Mouse (Mus musculus) monocyte, adult 59 days (primary cell): Measurements from ENCODE around the gene Zdhhc21. TPM values are rescaled to one million over a fixed set of nuclear protein-coding genes. Genes with fewer than 3 reads are reported as not detected.

ENCODE experiments used
- total RNA-seq, 2 experiments: library from RNA; stranded (reverse); gene quantifications; one replicate each; pipeline ENCODE4 v1.2.4; 2023

Zdhhc21 gene
- 10 to 100 TPM; 22.4 to 29.5 TPM for total RNA-seq

DNA sequence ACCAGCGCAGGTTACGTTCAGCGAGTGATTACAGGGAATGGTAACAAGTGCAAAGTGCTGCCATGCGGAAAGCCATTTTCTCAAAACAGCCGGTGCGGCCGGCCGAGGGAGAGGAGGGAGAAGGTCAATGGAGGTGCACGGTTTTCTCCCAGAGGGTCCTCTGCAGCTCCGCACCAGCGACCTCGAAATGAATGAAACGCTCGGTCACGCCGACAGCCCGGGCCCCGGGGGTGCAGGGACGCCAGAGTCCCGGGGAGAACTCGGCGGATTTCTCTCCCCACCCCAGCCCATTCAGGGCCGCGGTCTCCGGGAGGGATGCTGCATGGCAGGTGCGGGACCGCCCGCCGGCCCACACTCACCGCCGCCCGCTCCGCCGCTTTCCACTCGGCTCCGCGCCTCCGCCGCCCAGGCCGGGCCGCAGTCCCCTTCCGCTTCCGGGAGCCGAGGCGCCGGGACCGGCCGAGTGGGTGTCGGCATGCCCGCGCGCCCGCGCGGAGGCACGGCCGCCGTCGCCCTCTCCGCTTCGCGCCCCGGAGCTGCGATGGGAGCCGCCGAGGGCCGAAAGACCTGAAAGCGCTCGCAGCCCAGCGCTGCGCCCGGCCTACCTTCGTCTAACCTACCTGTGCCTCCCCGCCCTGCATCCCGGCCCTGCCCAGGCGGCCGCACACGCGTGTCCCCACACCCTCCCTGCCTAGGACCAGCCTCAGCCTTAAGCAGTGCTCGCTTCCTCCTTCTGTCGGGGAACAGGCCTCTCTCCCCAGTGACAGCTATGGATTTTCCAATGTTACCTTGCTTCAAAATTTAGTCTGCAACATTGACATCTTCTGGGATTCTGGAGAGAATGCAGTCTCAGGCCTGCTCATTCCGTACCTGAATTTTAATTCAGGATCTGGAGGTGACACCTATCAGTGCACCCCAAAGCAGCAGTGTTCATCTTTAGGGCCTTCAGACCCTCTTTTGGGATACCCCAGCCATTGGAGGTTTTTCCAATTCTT, at the start of gene Zdhhc21:
Zdhhc21 (minus strand) TSS at position 828 of the 995 bp plus-strand sequence.

DNA sequence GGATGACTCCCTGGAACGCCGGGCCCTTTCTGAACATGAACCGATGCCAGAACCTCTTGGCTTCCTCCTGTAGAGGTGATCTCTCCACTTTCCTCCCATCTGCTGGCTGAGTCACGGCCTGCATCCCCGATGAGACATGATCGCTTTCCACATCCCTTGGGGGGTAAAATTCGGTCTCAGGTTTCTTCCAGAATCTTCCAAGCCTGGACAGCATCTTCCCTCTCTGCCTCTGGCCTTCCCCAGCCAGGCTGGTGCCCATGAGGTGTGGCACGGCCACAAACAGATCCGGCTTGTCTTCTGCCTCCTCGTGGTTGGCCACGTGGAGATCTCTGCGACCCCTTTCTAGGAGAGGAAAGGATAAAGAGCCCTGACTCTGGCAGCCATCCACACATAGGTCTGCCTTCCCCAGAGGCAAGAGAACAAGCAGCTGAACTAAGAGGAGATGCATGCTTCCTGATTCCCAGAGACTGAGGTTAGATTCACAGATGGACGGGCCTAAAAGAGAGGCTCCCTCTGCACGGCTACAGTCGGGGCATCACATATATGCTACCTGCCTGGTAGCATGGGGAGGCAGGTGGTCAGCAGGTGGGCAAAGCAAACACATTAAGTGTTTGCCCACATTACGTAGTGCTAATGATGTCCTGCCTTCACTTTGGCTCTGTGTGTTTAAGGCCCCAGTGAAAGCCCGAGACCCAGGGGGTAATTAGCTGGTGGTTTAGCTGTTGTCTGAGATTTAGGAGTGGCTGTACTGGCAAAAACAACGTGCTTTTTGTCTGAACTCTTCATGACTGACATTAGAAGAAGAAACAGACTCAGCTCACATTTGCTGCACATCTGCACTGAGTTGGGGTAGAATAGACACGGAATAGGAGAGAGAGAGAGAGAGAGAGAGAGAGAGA, 25.1 kb upstream of the Zdhhc21 start, which contains the start of gene Cer1:
Cer1 (minus strand) TSS at position 513 of the 899 bp plus-strand sequence.

Other genes with a start within 250 kb of the Zdhhc21 start
- gene Nfib, start 154.2 kb downstream of the Zdhhc21 start, total RNA-seq, result under 1 TPM; 0.36 to 0.50 TPM
- gene Cer1, start 25.2 kb upstream of the Zdhhc21 start, total RNA-seq, result not detected
- gene Frem1, start 192.4 kb upstream of the Zdhhc21 start, total RNA-seq, result not detected